Mouse (Mus musculus) adrenal gland, postnatal 14 days (tissue): Measurements from ENCODE around the gene Cyp27b1. TPM values are rescaled to one million over a fixed set of nuclear protein-coding genes. Genes with fewer than 3 reads are reported as not detected.
"Not testable (repeated sequence)": the region's sequence is repeated elsewhere in the genome, so short reads cannot be mapped to it uniquely, and the experiment has no call there.

Experiments used
- DNase-seq: peaks from one replicate; pipeline ENCODE4 v3.0.0; 2021; ENCODE audit warnings: mixed read lengths
- total RNA-seq: library from RNA; stranded (reverse); gene quantifications from 2 replicates; pipeline ENCODE4 v1.2.3, GENCODE M21; 2021

The Cyp27b1 gene
- total RNA-seq, 1 experiment from 2014 or later: 0.26 TPM

GRCm38 (mm10) chr10:127049395-127050118 lies 1.5 kb downstream of the Cyp27b1 start:
- peak; percentile 45 for DNase-seq

DNA sequence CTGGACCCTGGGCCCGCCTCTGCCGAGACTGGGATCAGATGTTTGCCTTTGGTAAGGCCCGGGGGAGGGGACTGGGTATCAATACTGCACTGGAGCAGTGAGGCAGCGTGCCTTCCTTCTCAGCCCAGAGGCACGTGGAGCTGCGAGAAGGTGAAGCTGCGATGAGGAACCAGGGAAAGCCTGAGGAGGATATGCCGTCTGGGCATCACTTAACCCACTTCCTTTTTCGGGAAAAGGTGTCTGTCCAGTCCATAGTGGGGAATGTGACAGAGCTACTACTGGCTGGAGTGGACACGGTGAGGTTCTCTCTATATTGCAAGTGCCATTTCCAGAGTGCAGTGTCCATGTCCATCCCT lies 2.0 kb downstream of the Cyp27b1 start:
- DNase-seq: no peak

DNA sequence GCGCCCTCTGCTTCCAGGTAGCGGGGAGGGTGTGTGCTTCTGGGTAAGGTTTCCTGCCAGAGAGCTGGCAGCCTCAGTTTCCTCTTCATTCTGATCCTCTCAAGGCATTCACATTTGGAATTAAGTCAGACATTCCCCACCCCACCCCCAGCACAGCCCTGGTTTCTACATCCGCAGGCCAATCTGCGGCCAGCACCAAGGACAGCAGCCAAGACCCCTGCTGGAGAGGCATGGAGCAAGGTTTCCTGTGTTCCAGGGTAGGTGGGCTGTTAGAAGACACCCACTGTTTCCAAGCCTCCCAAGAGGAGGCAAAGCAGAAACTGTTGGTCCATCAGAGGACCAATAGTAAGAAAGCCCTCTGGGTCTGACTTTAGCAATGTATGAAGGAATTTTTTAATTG lies 6.6 kb downstream of the Cyp27b1 start:
- no peak for DNase-seq

GRCm38 (mm10) chr10:127055406-127055805 lies 7.4 kb downstream of the Cyp27b1 start:
- no peak for DNase-seq

DNA sequence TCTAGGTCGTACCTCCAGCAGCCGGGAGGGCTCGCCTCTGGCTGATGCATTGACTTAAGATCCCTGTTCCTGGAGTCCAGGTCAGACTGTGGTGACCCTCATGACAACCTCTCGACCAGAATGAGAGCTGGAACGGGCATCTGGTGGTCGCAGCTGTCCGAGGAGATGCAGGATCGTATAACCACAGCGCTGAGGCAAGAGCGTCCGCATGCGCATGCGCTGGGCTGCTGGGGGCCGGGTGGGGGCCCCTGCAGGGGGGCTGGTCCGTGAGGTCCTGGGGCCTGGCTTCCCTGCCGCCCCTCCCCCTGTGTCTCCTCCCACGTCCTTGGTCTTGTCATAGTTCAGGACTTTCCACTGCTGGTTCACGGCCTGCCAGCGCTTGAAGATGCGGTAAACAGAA lies 8.4 kb downstream of the Cyp27b1 start:
- DNase-seq: no peak

- peak; percentile 90 for DNase-seq
These were observed 10.1 kb downstream of the Cyp27b1 start for GRCm38 (mm10) chr10:127058161-127058560.

DNA sequence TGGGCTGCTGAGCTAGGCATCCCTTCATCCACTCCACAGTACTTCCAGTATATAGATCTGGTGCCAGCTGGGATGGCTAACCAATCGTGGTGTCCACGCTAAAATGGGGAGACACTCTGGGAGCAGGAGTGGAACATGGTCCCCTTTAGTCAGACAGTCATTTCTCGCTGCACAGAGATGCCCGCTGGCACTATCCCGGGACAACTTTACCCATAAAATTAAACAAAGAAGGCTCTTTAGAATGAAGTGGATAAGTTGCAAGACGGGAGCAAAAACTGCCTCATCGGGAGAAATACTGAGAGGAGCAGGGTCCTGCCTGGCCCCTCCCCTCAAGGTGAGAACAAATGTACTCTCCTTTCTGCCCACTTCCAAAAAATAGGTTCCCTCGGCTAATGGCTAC lies 10.7 kb downstream of the Cyp27b1 start:
- no peak for DNase-seq

DNA sequence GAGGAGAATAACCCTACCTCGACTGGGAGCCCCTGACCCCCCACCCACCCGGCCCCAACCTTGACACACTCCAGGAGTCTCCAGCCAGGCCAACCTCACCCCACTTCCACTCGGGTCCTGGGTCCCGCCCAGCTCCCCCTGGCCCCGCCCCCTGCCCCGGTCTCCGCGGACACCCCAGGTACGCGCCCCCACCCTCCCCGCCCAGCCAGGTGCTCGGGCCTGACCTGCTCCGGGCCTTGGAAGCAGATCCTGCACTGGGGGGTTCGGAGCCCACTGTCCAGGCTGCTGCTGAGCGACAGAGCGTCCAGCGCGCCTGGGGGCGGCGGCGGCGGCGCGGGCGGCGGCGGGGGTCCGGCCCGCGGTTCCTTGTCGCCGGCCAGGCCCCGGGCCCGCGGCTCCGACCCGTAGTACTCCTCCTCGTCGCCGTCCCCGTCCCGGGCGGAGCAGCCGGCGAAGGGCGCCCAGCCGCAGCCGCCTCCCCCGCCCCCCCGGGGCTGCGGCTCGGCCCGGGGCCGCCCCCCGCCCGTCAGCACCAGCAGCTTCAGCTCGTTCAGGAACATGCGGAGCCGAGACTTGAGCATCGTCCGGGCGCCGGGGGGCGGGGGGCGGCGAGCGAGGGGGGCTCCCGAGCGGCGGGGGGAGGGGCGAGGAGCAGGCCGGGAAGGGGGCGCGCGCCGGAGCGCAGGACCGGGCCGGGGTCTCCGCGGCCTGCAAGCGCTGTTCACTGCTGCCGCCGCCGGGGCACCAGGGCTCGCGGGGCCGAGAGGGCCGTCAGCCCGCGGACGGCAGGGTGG lies 11.3 kb downstream of the Cyp27b1 start:
- peak; percentile 45 for DNase-seq

GRCm38 (mm10) chr10:127059968-127060916 lies 12.2 kb downstream of the Cyp27b1 start, which contains the start of gene March9:
Gene March9 (minus strand): TSS chr10:127060184.
- DNase-seq: peak; percentile 83

GRCm38 (mm10) chr10:127061085-127061484 lies 13.0 kb downstream of the Cyp27b1 start:
- DNase-seq: no peak

GRCm38 (mm10) chr10:127061513-127061912 lies 13.5 kb downstream of the Cyp27b1 start:
- DNase-seq: no peak

GRCm38 (mm10) chr10:127062101-127062500 lies 14.1 kb downstream of the Cyp27b1 start:
- DNase-seq: not testable (repeated sequence)

- no peak for DNase-seq
These were observed 14.5 kb downstream of the Cyp27b1 start for GRCm38 (mm10) chr10:127062503-127062902.

GRCm38 (mm10) chr10:127063239-127063872 lies 15.3 kb downstream of the Cyp27b1 start, which contains the start of gene Cdk4:
Gene Cdk4 (plus strand): TSS chr10:127063534.
- DNase-seq: peak; percentile 99

DNA sequence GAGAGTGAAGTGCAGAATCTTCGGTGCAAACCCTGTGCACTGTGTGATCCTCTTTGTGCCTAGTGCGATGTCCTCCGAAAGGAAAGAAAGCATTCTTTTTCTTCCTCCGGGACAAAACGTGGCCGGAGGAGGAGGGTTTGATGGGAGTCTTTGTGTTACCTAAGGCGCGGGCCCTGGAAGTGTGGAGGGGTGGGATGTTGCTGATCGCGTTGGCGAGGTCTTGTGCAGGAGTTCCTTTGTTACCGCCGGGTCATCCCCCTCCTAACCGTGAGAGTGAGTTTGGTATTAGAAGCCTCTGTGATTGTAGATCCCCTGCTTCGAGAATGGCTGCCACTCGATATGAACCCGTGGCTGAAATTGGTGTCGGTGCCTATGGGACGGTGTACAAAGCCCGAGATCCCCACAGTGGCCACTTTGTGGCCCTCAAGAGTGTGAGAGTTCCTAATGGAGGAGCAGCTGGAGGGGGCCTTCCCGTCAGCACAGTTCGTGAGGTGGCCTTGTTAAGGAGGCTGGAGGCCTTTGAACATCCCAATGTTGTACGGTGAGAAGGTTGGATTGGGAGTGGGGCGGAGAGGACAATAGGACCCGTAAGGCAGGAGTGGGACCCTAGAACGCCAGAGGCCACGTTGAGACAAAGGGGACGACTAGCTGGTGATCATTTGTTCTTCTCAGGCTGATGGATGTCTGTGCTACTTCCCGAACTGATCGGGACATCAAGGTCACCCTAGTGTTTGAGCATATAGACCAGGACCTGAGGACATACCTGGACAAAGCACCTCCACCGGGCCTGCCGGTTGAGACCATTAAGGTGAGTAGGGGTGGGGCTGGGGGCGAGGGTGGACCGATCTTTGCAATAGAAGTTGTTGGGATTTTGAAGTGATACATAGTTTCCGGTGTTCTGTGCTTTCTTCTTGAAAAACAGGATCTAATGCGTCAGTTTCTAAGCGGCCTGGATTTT lies 16.1 kb downstream of the Cyp27b1 start:
- peak; percentile 47 for DNase-seq

- no peak for DNase-seq
These were observed 17.9 kb downstream of the Cyp27b1 start for GRCm38 (mm10) chr10:127065981-127066380.

DNA sequence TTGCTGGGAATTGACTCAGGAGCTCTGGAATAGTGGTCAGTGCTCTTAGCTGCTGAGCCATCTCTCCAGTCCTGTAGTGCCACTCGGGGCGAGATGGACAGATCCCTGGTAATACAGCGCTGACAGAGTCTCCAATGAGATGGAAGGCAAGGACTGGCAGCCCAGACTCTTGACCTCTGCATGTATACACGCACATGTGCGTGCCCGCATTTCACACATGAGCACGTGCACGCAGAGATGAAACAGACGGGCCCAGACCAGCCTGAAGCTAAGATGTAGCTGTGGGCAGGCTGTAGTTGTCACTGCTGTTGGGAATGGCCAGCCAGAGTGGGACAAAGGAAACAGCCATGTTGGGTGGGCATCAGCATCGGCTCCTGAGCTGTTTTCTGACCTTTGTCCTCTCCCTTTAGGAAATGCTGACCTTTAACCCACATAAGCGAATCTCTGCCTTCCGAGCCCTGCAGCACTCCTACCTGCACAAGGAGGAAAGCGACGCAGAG lies 18.5 kb downstream of the Cyp27b1 start:
- no peak for DNase-seq

- DNase-seq: no peak
These were observed 20.4 kb downstream of the Cyp27b1 start for GRCm38 (mm10) chr10:127068360-127069038.

- no peak for DNase-seq
These were observed 21.5 kb downstream of the Cyp27b1 start for GRCm38 (mm10) chr10:127069281-127070189.
